Mouse (Mus musculus) left cerebral cortex, adult 2 months (tissue): ENCODE data around the gene Fam71a. TPM values are rescaled to one million over a fixed set of nuclear protein-coding genes. Genes with fewer than 3 reads are reported as not detected.

Experiments used
- DNase-seq, 2 experiments: peaks; one replicate each; pipeline ENCODE4 v3.0.0; 2021 to 2022; ENCODE audit warnings: low spot score in 2 of 2, mixed read lengths in 1 of 2; ENCODE audit errors: extremely low spot score in 1 of 2
- H3K27ac ChIP-seq: fragments of 200-600 bp; 2 replicates; pipeline ENCODE4 v1.8.1; 2022
- H3K4me3 ChIP-seq: fragments of 200-600 bp; 2 replicates; pipeline ENCODE4 v1.8.1; 2022
- CTCF ChIP-seq: fragments of 200-600 bp; IDR thresholded peaks from 2 replicates; pipeline ENCODE4 v1.8.1; 2022; ENCODE audit warnings: antibody characterized with exemption, mild to moderate bottlenecking, moderate library complexity
- intact Hi-C: fragments of 180-260 bp; cut with DNase I; formaldehyde crosslinking; loops from one replicate; pipeline ENCODE4 v1.15.1; 2025
- total RNA-seq, 2 experiments: library from RNA; stranded (reverse); gene quantifications; 2 replicates each; pipeline ENCODE4 v1.2.3; 2021

Fam71a gene
- total RNA-seq, 2 experiments from 2014 or later = not detected

GRCm38 (mm10) chr1:191189671-191190372 is 25.2 kb upstream of the Fam71a start:
- intact Hi-C loops = loop anchor here (5.0 kb wide), 1 partner anchor 87 kb away; no protein-coding TSS in a partner anchor
- no peak for TF ChIP-seq CTCF
- DNase-seq = no peak
- Histone ChIP-seq H3K27ac (no peak overlapping the region), H3K4me3 (no peak overlapping the region)

- intact Hi-C loops = loop anchor here (5.0 kb wide), 1 partner anchor 91 kb away; no protein-coding TSS in a partner anchor
- H3K4me3 ChIP-seq = no peak overlapping the region
- TF ChIP-seq CTCF = no peak
- no peak overlapping the region for H3K27ac ChIP-seq
- DNase-seq = no peak
These were observed 21.8 kb upstream of the Fam71a start for GRCm38 (mm10) chr1:191186386-191186770.

- Histone ChIP-seq H3K4me3 (no peak overlapping the region), H3K27ac (no peak overlapping the region)
- intact Hi-C loops = loop anchor here (5.0 kb wide), 1 partner anchor 91 kb away; no protein-coding TSS in a partner anchor
- no peak for TF ChIP-seq CTCF
- DNase-seq = no peak
These were observed 21.3 kb upstream of the Fam71a start for GRCm38 (mm10) chr1:191185761-191186385.

- Histone ChIP-seq H3K27ac (no peak overlapping the region), H3K4me3 (peak overlapping the region; percentile 13; the same call in 1 of the 2 replicates)
- intact Hi-C loops = loop anchor here (5.0 kb wide), 1 partner anchor 92 kb away; no protein-coding TSS in a partner anchor
- no peak for TF ChIP-seq CTCF
- peak in 1 of 2 experiments; percentile 18 for DNase-seq
These were observed 20.2 kb upstream of the Fam71a start for GRCm38 (mm10) chr1:191184841-191185251.

GRCm38 (mm10) chr1:191184066-191184815 is 19.6 kb upstream of the Fam71a start:
- peak; percentile 17 for TF ChIP-seq CTCF
- Histone ChIP-seq H3K27ac (no peak overlapping the region), H3K4me3 (peak overlapping the region; percentile 62)
- intact Hi-C loops = no loop called here
- DNase-seq = no peak

- peak; percentile 77 to 82 for DNase-seq
- peak overlapping the region; percentile 62 for H3K4me3 ChIP-seq
- no peak for TF ChIP-seq CTCF
- intact Hi-C loops = loop anchor here (2.0 kb wide), 1 partner anchor 41 kb away; no protein-coding TSS in a partner anchor
- peak overlapping the region; percentile 3; the same call in 1 of the 2 replicates for H3K27ac ChIP-seq
These were observed 18.8 kb upstream of the Fam71a start for GRCm38 (mm10) chr1:191183163-191184065.

- intact Hi-C loops = loop anchor here (2.0 kb wide), 1 partner anchor 42 kb away; no protein-coding TSS in a partner anchor
- Histone ChIP-seq H3K4me3 (peak overlapping the region; percentile 62), H3K27ac (peak overlapping the region; percentile 3; the same call in 1 of the 2 replicates)
- TF ChIP-seq CTCF = peak; percentile 28
- DNase-seq = peak in 1 of 2 experiments; percentile 26
These were observed 18.0 kb upstream of the Fam71a start for GRCm38 (mm10) chr1:191182431-191183162.

GRCm38 (mm10) chr1:191181469-191182259 is 17.0 kb upstream of the Fam71a start:
- Histone ChIP-seq H3K27ac (no peak overlapping the region), H3K4me3 (no peak overlapping the region)
- no peak for TF ChIP-seq CTCF
- no peak for DNase-seq
- intact Hi-C loops = loop anchor here (2.0 kb wide), 1 partner anchor 43 kb away; no protein-coding TSS in a partner anchor

GRCm38 (mm10) chr1:191180397-191180796 is 15.8 kb upstream of the Fam71a start:
- intact Hi-C loops = no loop called here
- Histone ChIP-seq H3K4me3 (no peak overlapping the region), H3K27ac (no peak overlapping the region)
- no peak for TF ChIP-seq CTCF
- no peak for DNase-seq
